Mouse (Mus musculus) activated CD4-positive, CD25-positive, alpha-beta regulatory T cell (primary cell): ENCODE measurements around the gene C1qtnf12. TPM values are rescaled to one million over a fixed set of nuclear protein-coding genes. Genes with fewer than 3 reads are reported as not detected.

Experiments used
- polyA plus RNA-seq, 2 experiments: library from polyadenylated mRNA; unstranded; fragments of 100-300 nt; shearing (Covaris generic); gene quantifications; one replicate each; pipeline ENCODE4 v1.2.1; 2017

C1qtnf12 gene
- polyA plus RNA-seq: 10 to 100 TPM; 15.8 to 29.0 TPM

GRCm38 (mm10) chr4:155962167-155962971 lies at the start of gene C1qtnf12:
TSS of gene C1qtnf12 (plus strand) at chr4:155962318.

DNA sequence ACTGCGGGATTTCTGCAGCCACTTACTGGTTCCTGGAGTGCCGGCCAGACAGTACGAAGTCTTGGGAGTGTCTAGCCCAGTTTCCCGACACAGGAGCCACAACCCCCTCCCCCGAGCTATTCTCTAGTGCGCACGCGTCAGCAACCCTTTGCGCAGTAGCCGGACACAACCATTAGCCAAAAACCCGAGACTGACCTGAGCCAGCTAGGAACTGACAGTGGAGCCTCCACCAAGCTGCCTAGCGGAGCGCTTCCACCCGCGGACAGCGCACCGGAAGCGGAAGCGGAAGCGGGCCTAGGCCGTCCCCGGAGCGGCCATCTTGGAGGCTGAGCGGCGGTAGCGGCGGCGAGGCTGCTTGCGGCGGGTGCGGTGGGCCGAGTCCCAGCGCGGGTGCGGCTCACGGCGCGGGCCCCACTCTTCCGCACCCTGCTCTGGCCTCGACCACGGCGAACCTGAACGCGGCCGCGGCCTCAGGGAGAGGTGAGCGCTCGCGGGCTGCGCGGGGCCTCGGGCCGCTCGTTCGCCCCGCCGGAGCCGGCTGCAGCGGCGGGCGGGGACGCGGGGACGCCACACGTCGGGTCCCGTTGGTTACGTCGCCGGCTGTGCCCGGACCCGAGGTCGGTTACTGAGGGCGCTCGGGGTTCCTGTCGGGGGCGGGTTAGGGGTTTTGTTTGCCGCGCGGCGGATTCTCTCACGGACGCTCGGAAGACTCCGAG lies 18.4 kb upstream of the C1qtnf12 start, which contains the start of gene Ube2j2:
Gene Ube2j2, plus strand, starts transcription at position 298 of the 716 bp plus-strand sequence.

DNA sequence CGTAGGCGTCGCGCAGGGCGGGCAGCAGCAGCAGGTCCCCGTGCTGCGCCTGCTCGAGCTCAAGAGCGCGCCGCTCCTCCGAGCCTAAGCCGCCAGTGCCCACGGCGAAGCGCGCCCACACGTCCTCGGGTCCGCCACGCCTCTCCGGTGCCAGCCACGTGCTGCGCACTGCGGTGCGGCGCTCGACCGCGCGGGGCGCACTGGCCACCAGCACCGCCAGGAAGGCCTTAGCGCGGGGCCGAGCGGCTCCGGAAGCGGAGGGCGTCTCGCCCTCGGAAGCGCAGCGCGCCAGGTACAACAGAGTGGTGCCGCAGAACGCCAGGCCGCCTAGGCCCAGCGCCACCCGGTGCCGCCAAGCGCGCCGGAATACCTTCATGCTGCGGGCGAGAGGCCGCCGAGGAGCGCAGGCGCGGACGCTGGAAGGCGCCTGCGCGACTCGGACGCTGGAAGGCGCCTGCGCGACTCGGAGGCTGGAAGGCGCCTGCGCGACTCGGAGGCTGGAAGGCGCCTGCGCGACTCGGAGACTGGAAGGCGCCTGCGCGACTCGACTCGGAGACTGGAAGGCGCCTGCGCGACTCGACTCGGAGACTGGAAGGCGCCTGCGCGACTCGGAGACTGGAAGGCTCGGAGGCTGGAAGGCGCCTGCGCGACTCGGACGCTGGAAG lies 30.3 kb downstream of the C1qtnf12 start, which contains the start of the genes B3galt6 and Sdf4:
Gene B3galt6, minus strand, starts transcription at position 409 of the 665 bp plus-strand sequence.
Gene Sdf4, plus strand, starts transcription at position 632 of the 665 bp plus-strand sequence.

DNA sequence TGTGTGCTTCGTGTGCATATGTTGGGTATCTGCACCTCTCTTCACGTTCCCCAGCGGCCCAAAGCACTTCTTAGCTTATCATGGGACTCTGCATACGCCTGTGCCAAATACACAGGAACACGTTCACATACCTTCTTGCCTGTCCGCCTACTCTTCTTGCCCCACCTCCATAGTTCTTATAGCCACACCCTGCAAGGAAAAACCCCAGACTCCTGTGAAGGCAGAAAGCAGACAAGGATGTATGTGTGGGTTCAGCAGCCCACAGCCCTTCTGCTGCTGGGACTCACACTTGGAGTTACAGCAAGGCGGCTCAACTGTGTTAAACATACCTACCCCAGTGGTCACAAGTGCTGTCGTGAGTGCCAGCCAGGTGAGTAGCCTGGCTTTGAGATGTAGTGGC lies 51.5 kb downstream of the C1qtnf12 start, which contains the start of gene Tnfrsf4:
Gene Tnfrsf4, plus strand, starts transcription at position 207 of the 400 bp plus-strand sequence.

Other genes with a start within 250 kb of the C1qtnf12 start
- gene Tmem240, start 227.5 kb upstream of the C1qtnf12 start, polyA plus RNA-seq: 1 to 10 TPM; 1.2 to 1.5 TPM
- gene Atad3a, start 201.2 kb upstream of the C1qtnf12 start, polyA plus RNA-seq: 10 to 100 TPM; 45.1 to 52.5 TPM
- gene Vwa1, start 187.6 kb upstream of the C1qtnf12 start, polyA plus RNA-seq: under 1 TPM in 1 of 2 experiments, not detected in 1; 0.25 TPM
- gene Tmem88b, start 176.4 kb upstream of the C1qtnf12 start, polyA plus RNA-seq: under 1 TPM in 1 of 2 experiments, not detected in 1; 0.05 TPM
- under 1 TPM in 1 of 2 experiments, not detected in 1; 0.66 TPM for gene Ankrd65, start 171.9 kb upstream of the C1qtnf12 start, polyA plus RNA-seq
- 100 to 1,000 TPM; 139 to 192 TPM for gene Mrpl20, start 159.4 kb upstream of the C1qtnf12 start, polyA plus RNA-seq
- 100 to 1,000 TPM; 248 to 258 TPM for gene Ccnl2, start 149.8 kb upstream of the C1qtnf12 start, polyA plus RNA-seq
- gene Aurkaip1, start 131.0 kb upstream of the C1qtnf12 start, polyA plus RNA-seq: 100 to 1,000 TPM; 185 to 200 TPM
- 1 to 10 TPM; 1.3 to 2.7 TPM for gene Mxra8, start 122.6 kb upstream of the C1qtnf12 start, polyA plus RNA-seq
- gene Dvl1, start 114.9 kb upstream of the C1qtnf12 start, polyA plus RNA-seq: 10 to 100 TPM; 38.5 to 41.0 TPM
- under 1 TPM; 0.37 to 0.61 TPM for gene Tas1r3, start 99.0 kb upstream of the C1qtnf12 start, polyA plus RNA-seq
- 10 to 100 TPM; 13.6 to 15.3 TPM for gene Cptp, start 92.9 kb upstream of the C1qtnf12 start, polyA plus RNA-seq
- gene Ints11, start 92.8 kb upstream of the C1qtnf12 start, polyA plus RNA-seq: 100 to 1,000 TPM in 1 of 2 experiments, 10 to 100 TPM in 1; 98.2 to 112 TPM
- 10 to 100 TPM; 22.5 to 39.9 TPM for gene Pusl1, start 70.5 kb upstream of the C1qtnf12 start, polyA plus RNA-seq
- gene Acap3, start 70.5 kb upstream of the C1qtnf12 start, polyA plus RNA-seq: 10 to 100 TPM; 16.0 to 29.5 TPM
- gene Ube2j2, start 18.5 kb upstream of the C1qtnf12 start, polyA plus RNA-seq: 100 to 1,000 TPM; 140 to 160 TPM
- 1 to 10 TPM; 7.4 to 9.5 TPM for gene B3galt6, start 30.3 kb downstream of the C1qtnf12 start, polyA plus RNA-seq
- gene Sdf4, start 30.6 kb downstream of the C1qtnf12 start, polyA plus RNA-seq: 100 to 1,000 TPM; 563 to 617 TPM
- gene Tnfrsf4, start 51.5 kb downstream of the C1qtnf12 start, polyA plus RNA-seq: 1,000 to 10,000 TPM in 1 of 2 experiments, 100 to 1,000 TPM in 1; 923 to 1,159 TPM
- 1,000 to 10,000 TPM in 1 of 2 experiments, 100 to 1,000 TPM in 1; 560 to 1,034 TPM for gene Tnfrsf18, start 63.8 kb downstream of the C1qtnf12 start, polyA plus RNA-seq
- under 1 TPM; 0.22 to 0.50 TPM for gene Ttll10, start 97.1 kb downstream of the C1qtnf12 start, polyA plus RNA-seq
- 10 to 100 TPM; 13.2 to 14.3 TPM for gene 9430015G10Rik, start 147.7 kb downstream of the C1qtnf12 start, polyA plus RNA-seq
- under 1 TPM in 1 of 2 experiments, not detected in 1; 0.07 TPM for gene Rnf223, start 168.2 kb downstream of the C1qtnf12 start, polyA plus RNA-seq
- gene Agrn, start 235.2 kb downstream of the C1qtnf12 start, polyA plus RNA-seq: 1 to 10 TPM; 3.9 to 6.5 TPM
- gene Isg15, start 238.5 kb downstream of the C1qtnf12 start, polyA plus RNA-seq: 10 to 100 TPM; 71.8 to 72.7 TPM
- gene AW011738, start 241.0 kb downstream of the C1qtnf12 start, polyA plus RNA-seq: 10 to 100 TPM; 18.1 to 19.0 TPM